Mouse (Mus musculus) adipose tissue, adult 10 weeks (tissue): ENCODE measurements around the gene Ifi213. TPM values are rescaled to one million over a fixed set of nuclear protein-coding genes. Genes with fewer than 3 reads are reported as not detected.

Experiments
- polyA plus RNA-seq: library from polyadenylated mRNA; stranded (reverse); fragments of 350-450 nt; fragmentation: Illumina TruSeq; extraction: RNeasy Lipid Tissue Mini Kit (QIAGEN cat#74804); gene quantifications from one replicate; pipeline ENCODE4 v1.2.3, GENCODE M21; 2014; ENCODE audit warnings: low read depth, low replicate concordance

Gene Ifi213
- polyA plus RNA-seq: 2.6 TPM

DNA sequence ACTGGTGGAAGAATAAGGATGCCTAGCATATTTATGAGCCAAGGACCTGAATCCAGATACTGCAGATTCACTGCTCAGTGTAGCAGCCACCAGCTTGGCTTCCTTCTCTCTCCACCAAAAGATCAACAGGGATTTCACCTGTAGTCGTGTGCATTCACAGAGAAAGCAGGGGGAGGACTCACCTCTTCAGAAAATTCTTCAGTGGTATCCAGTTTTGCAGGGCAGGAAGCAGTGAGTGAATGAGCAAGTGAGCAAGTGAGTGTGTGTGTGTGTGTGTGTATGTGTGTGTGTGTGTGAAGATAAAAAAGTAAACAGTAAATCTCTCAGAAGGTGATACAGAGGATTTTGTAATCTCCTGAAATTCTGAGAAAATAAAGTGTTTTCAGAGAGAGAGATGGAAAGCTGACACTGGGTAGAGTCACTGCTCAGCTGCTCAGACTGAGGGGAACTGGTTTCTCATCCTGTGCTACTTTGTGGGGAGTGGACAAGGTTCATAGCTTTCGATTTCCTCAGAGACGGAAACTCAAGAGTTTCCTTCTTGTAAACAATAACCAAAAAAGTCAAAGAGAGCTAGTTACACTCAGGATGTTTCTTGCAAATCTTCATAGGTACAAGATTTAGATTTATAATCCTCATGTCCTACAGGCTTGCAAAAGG, at the start of gene Ifi213:
Gene Ifi213 (minus strand): TSS at position 437 of the 657 bp plus-strand sequence.

DNA sequence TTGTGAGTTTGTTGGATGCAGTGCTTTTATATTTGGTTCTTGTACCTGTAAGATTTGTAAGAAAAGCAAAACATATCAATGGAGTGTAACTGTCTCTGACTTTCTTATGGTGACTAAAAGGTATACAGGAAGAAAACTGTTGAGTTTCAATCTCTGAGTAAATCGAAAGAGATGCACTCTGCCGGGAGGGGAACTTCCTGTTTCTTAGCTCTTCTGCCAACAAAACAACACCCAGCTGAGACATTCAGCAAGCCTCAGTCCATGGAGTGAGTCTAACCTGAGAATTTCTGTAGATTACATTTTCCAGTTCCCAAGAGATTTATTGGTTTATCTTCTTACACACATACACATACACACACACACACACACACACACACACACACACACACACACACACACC, 31.5 kb upstream of the Ifi213 start, which contains the start of gene Ifi209:
Gene Ifi209 (plus strand): TSS at position 296 of the 400 bp plus-strand sequence.

DNA sequence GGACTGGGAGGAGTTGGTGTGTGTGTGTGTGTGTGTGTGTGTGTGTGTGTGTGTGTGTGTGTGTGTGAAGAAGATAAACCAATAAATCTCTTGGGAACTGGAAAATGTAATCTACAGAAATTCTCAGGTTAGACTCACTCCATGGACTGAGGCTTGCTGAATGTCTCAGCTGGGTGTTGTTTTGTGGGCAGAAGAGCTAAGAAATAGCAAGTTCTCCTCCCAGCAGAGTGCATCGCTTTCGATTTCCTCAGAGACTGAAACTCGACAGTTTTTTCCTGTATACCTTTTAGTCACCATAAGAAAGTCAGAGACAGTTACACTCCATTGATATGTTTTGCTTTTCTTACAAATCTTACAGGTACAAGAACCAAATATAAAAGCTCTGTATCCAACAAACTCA, 63.3 kb downstream of the Ifi213 start, which contains the start of gene Ifi214:
Gene Ifi214 (minus strand): TSS at position 167 of the 400 bp plus-strand sequence.

Other genes with a start within 250 kb of the Ifi213 start
- gene Aim2, start 248.4 kb downstream of the Ifi213 start, polyA plus RNA-seq: 4.7 TPM
- 6.9 TPM for gene Cadm3, start 231.6 kb downstream of the Ifi213 start, polyA plus RNA-seq
- gene Ifi206, start 108.2 kb downstream of the Ifi213 start, polyA plus RNA-seq: 0.73 TPM
- not detected for gene Ifi214, start 63.3 kb downstream of the Ifi213 start, polyA plus RNA-seq
- gene Ifi209, start 31.6 kb upstream of the Ifi213 start, polyA plus RNA-seq: 2.6 TPM
- 0.78 TPM for gene Ifi208, start 74.4 kb upstream of the Ifi213 start, polyA plus RNA-seq
- gene Ifi207, start 142.5 kb upstream of the Ifi213 start, polyA plus RNA-seq: 14.4 TPM
- gene Ifi204, start 167.7 kb upstream of the Ifi213 start, polyA plus RNA-seq: 16.2 TPM